Mouse (Mus musculus) liver, embryonic 15.5 days (tissue): ENCODE measurements around the gene Nsa2. TPM values are rescaled to one million over a fixed set of nuclear protein-coding genes. Genes with fewer than 3 reads are reported as not detected.
A peak's percentile ranks its signal among the peaks of the same experiment; 100 is the strongest.
"Not testable (repeated sequence)": the region's sequence is repeated elsewhere in the genome, so short reads cannot be mapped to it uniquely, and the experiment has no call there.

Experiments
- ATAC-seq: fragments of 200-750 bp; cut with Nextera tagmentation; 2 replicates; pipeline ENCODE4 v1.8.0; 2017; ENCODE audit warnings: moderate number of reproducible peaks, mild to moderate bottlenecking, moderate library complexity; ENCODE audit not compliant: insufficient read depth
- H3K27ac ChIP-seq: fragments of 300-500 bp; sonication (generic); replicated peaks from 2 replicates; pipeline ENCODE4 v1.5.1; 2015; ENCODE audit warnings: mild to moderate bottlenecking, inconsistent platforms
- H3K27me3 ChIP-seq: fragments of 300-500 bp; sonication (generic); 2 replicates; pipeline ENCODE4 v1.6.1; 2015; ENCODE audit warnings: mild to moderate bottlenecking, inconsistent platforms
- H3K36me3 ChIP-seq: fragments of 300-500 bp; sonication (generic); replicated peaks from 2 replicates; pipeline ENCODE4 v1.6.1; 2015; ENCODE audit warnings: moderate library complexity, mild to moderate bottlenecking, inconsistent platforms
- H3K4me1 ChIP-seq: fragments of 300-500 bp; sonication (generic); replicated peaks from 2 replicates; pipeline ENCODE4 v1.6.1; 2015; ENCODE audit warnings: inconsistent platforms
- H3K4me2 ChIP-seq: fragments of 300-500 bp; sonication (generic); 2 replicates; pipeline ENCODE4 v1.6.1; 2015; ENCODE audit warnings: moderate library complexity, mild to moderate bottlenecking, inconsistent platforms
- H3K4me3 ChIP-seq: fragments of 300-500 bp; sonication (generic); replicated peaks from 2 replicates; pipeline ENCODE4 v1.5.1; 2015; ENCODE audit warnings: mild to moderate bottlenecking, inconsistent platforms
- H3K9ac ChIP-seq: fragments of 300-500 bp; sonication (generic); 2 replicates; pipeline ENCODE4 v1.6.1; 2015; ENCODE audit warnings: moderate library complexity, mild to moderate bottlenecking, inconsistent platforms
- H3K9me3 ChIP-seq: fragments of 300-500 bp; sonication (generic); replicated peaks from 2 replicates; pipeline ENCODE4 v1.6.1; 2016; ENCODE audit warnings: inconsistent platforms
- WGBS: fragments of 180-500 bp; shearing (Covaris S2); methylation state at CpG from one replicate; pipeline ENCODE4 v1.1.7; 2015; ENCODE audit warnings: mixed read lengths; ENCODE audit not compliant: insufficient replicate concordance; 5-methylcytosine and 5-hydroxymethylcytosine counted together
- polyA plus RNA-seq: library from polyadenylated mRNA; unstranded; fragments of >200 nt; fragmentation: Nextera tagmentation; extraction: Ambion mirVana; gene quantifications from 2 replicates; pipeline ENCODE4 v1.2.1, GENCODE M21; 2015

The Nsa2 gene
- polyA plus RNA-seq, 1 experiment from 2014 or later = 20.7 TPM

GRCm38 (mm10) chr13:97142321-97142720 lies 4.6 kb upstream of the Nsa2 start:
- H3K27ac ChIP-seq = no peak overlapping the region
- 74% methylated on average over 7 of the region's 7 CpGs for WGBS
- no peak overlapping the region for H3K4me2 ChIP-seq
- no peaks in the 10 kb centered on the region for H3K27me3 ChIP-seq
- H3K4me3 ChIP-seq = no peak overlapping the region
- no peak overlapping the region for H3K9ac ChIP-seq
- no peak for ATAC-seq
- H3K4me1 ChIP-seq = peaks cover 9% of the 10 kb centered on the region
- H3K9me3 ChIP-seq = no peaks in the 10 kb centered on the region
- H3K36me3 ChIP-seq = peaks cover 29% of the 10 kb centered on the region

GRCm38 (mm10) chr13:97138404-97138931 lies 731 bp upstream of the Nsa2 start:
- H3K4me2 ChIP-seq = peak overlapping the region; percentile 64
- H3K27ac ChIP-seq = peak overlapping the region; percentile 88; the same call in 1 of the 2 replicates
- peaks cover 27% of the 10 kb centered on the region for H3K36me3 ChIP-seq
- H3K9ac ChIP-seq = peak overlapping the region; percentile 82
- H3K27me3 ChIP-seq, H3K4me1 ChIP-seq, ATAC-seq, H3K9me3 ChIP-seq: not testable (repeated sequence)
- H3K4me3 ChIP-seq = peak overlapping the region; percentile 89
- WGBS = 20% methylated on average over 8 of the region's 8 CpGs

GRCm38 (mm10) chr13:97130413-97130812 lies 7.3 kb downstream of the Nsa2 start:
- H3K27me3 ChIP-seq, H3K4me1 ChIP-seq, H3K4me3 ChIP-seq, H3K9ac ChIP-seq, H3K9me3 ChIP-seq, ATAC-seq, H3K4me2 ChIP-seq, H3K27ac ChIP-seq: not testable (repeated sequence)
- peaks cover 36% of the 10 kb centered on the region for H3K36me3 ChIP-seq
- no CpG with 5 or more reads among the region's 2 CpGs for WGBS

- not testable (repeated sequence) for H3K4me2 ChIP-seq, H3K27ac ChIP-seq, H3K9ac ChIP-seq, ATAC-seq, H3K4me1 ChIP-seq, H3K9me3 ChIP-seq, H3K4me3 ChIP-seq, H3K27me3 ChIP-seq
- WGBS = 85% methylated on average over 4 of the region's 4 CpGs
- peaks cover 29% of the 10 kb centered on the region for H3K36me3 ChIP-seq
These were observed 8.1 kb downstream of the Nsa2 start for GRCm38 (mm10) chr13:97129654-97130053.

- Histone ChIP-seq H3K4me2 (no peak overlapping the region), H3K4me1 (no peaks in the 10 kb centered on the region), H3K9ac (no peak overlapping the region), H3K4me3 (no peak overlapping the region), H3K27ac (no peak overlapping the region), H3K36me3 (no peaks in the 10 kb centered on the region), H3K27me3 (no peaks in the 10 kb centered on the region), H3K9me3 (no peaks in the 10 kb centered on the region)
- WGBS = 54% methylated on average over 3 of the region's 3 CpGs
- no peak for ATAC-seq
These were observed 16.4 kb downstream of the Nsa2 start for GRCm38 (mm10) chr13:97121341-97121740.

GRCm38 (mm10) chr13:97109046-97109445 lies 28.7 kb downstream of the Nsa2 start:
- H3K27me3 ChIP-seq = no peaks in the 10 kb centered on the region
- H3K4me2 ChIP-seq = no peak overlapping the region
- no peaks in the 10 kb centered on the region for H3K9me3 ChIP-seq
- no peak overlapping the region for H3K27ac ChIP-seq
- no peak for ATAC-seq
- 62% methylated on average over 4 of the region's 4 CpGs for WGBS
- H3K36me3 ChIP-seq = no peaks in the 10 kb centered on the region
- no peaks in the 10 kb centered on the region for H3K4me1 ChIP-seq
- H3K4me3 ChIP-seq = no peak overlapping the region
- no peak overlapping the region for H3K9ac ChIP-seq

GRCm38 (mm10) chr13:97107721-97108120 lies 30.0 kb downstream of the Nsa2 start:
- H3K27ac ChIP-seq, ATAC-seq, H3K4me1 ChIP-seq, H3K4me3 ChIP-seq, H3K36me3 ChIP-seq, H3K9ac ChIP-seq, H3K27me3 ChIP-seq, H3K4me2 ChIP-seq, H3K9me3 ChIP-seq: not testable (repeated sequence)
- 85% methylated on average over 4 of the region's 4 CpGs for WGBS

- Histone ChIP-seq H3K4me1 (no peaks in the 10 kb centered on the region), H3K36me3 (no peaks in the 10 kb centered on the region), H3K9me3 (no peaks in the 10 kb centered on the region), H3K9ac (no peak overlapping the region), H3K27me3 (no peaks in the 10 kb centered on the region), H3K4me3 (no peak overlapping the region), H3K27ac (no peak overlapping the region), H3K4me2 (no peak overlapping the region)
- no peak for ATAC-seq
- WGBS = 76% methylated on average over 7 of the region's 7 CpGs
These were observed 32.7 kb downstream of the Nsa2 start for GRCm38 (mm10) chr13:97104996-97105395.

GRCm38 (mm10) chr13:97099187-97099852 lies 38.4 kb downstream of the Nsa2 start, which contains the start of gene Gm6169:
TSS of gene Gm6169 (minus strand) at chr13:97099237.
- Histone ChIP-seq H3K36me3 (no peaks in the 10 kb centered on the region), H3K4me2 (no peak within 1 kb of the TSS), H3K9ac (no peak within 1 kb of the TSS), H3K4me3 (no peak within 1 kb of the TSS), H3K27me3 (no peaks in the 10 kb centered on the region), H3K4me1 (no peaks in the 10 kb centered on the region), H3K27ac (no peak within 1 kb of the TSS), H3K9me3 (no peaks in the 10 kb centered on the region)
- 73% methylated on average over 22 of the region's 22 CpGs for WGBS
- ATAC-seq = no peak

GRCm38 (mm10) chr13:97095726-97096125 lies 42.0 kb downstream of the Nsa2 start:
- Histone ChIP-seq H3K36me3 (no peaks in the 10 kb centered on the region), H3K4me1 (no peaks in the 10 kb centered on the region), H3K9ac (no peak overlapping the region), H3K4me3 (no peak overlapping the region), H3K27ac (no peak overlapping the region), H3K9me3 (no peaks in the 10 kb centered on the region), H3K27me3 (no peaks in the 10 kb centered on the region), H3K4me2 (no peak overlapping the region)
- no peak for ATAC-seq
- WGBS = 64% methylated on average over 4 of the region's 4 CpGs

GRCm38 (mm10) chr13:97088183-97088582 lies 49.6 kb downstream of the Nsa2 start:
- ATAC-seq = no peak
- Histone ChIP-seq H3K27me3 (no peaks in the 10 kb centered on the region), H3K9me3 (no peaks in the 10 kb centered on the region), H3K4me3 (no peak overlapping the region), H3K27ac (no peak overlapping the region), H3K36me3 (no peaks in the 10 kb centered on the region), H3K4me2 (no peak overlapping the region), H3K4me1 (peaks cover 17% of the 10 kb centered on the region), H3K9ac (no peak overlapping the region)
- WGBS = 79% methylated on average over 3 of the region's 3 CpGs

GRCm38 (mm10) chr13:97087421-97087820 lies 50.3 kb downstream of the Nsa2 start:
- ATAC-seq = no peak

More at GRCm38 (mm10) chr13:97087421-97087820, 50.3 kb downstream of the Nsa2 start:
- Histone ChIP-seq H3K9ac (no peak overlapping the region), H3K36me3 (no peaks in the 10 kb centered on the region), H3K4me1 (peaks cover 24% of the 10 kb centered on the region), H3K9me3 (no peaks in the 10 kb centered on the region), H3K4me3 (no peak overlapping the region), H3K27me3 (no peaks in the 10 kb centered on the region), H3K4me2 (no peak overlapping the region), H3K27ac (no peak overlapping the region)
- 83% methylated on average over 6 of the region's 6 CpGs for WGBS
